ENCODE assay signal across 18 mouse cellular contexts in genomic region chr7:35602766-35603165, GRCm38 (mm10). TPM values are rescaled to one million over a fixed set of nuclear protein-coding genes. Genes with fewer than 3 reads are reported as not detected.
"Had no signal": no experiment of that assay in that cellular context is flagged by ENCODE, and none has a peak within 500 bp of the region (broad histone marks: within the 10 kb centered on the region; RNA-seq: fewer than 3 reads in every experiment).

No protein-coding gene starts in this region.

- H3K4me1 ChIP-seq: neural tube, embryonic 12.5 days; neural tube, embryonic 13.5 days; neural tube, embryonic 15.5 days; stomach, embryonic 15.5 days had no signal

- H3K9ac ChIP-seq: neural tube, embryonic 12.5 days; neural tube, embryonic 13.5 days; neural tube, embryonic 15.5 days; stomach, embryonic 15.5 days had no signal

- H3K4me3 ChIP-seq: neural tube, embryonic 12.5 days; neural tube, embryonic 13.5 days; neural tube, embryonic 15.5 days; stomach, embryonic 15.5 days had no signal

- H3K27me3 ChIP-seq: neural tube, embryonic 12.5 days; neural tube, embryonic 13.5 days; neural tube, embryonic 15.5 days; stomach, embryonic 15.5 days had no signal

- H3K4me2 ChIP-seq: neural tube, embryonic 12.5 days; neural tube, embryonic 13.5 days; neural tube, embryonic 15.5 days; stomach, embryonic 15.5 days had no signal

- H3K27ac ChIP-seq: neural tube, embryonic 12.5 days; neural tube, embryonic 13.5 days; neural tube, embryonic 15.5 days; stomach, embryonic 15.5 days; stomach, postnatal 0 days had no signal

- H3K9me3 ChIP-seq: neural tube, embryonic 12.5 days; neural tube, embryonic 13.5 days; neural tube, embryonic 15.5 days; stomach, embryonic 15.5 days had no signal

- DNase-seq: retina, postnatal 1 day; right cerebral cortex, adult 18-20 months; right cerebral cortex, postnatal 14 days; right cerebral cortex, postnatal 25 days; right cerebral cortex, postnatal 4 days; spleen, adult 18-20 months; thymus, adult 18-20 months; thymus, adult 2 months; thymus, postnatal 14 days; thymus, postnatal 25 days; thymus, postnatal 36 days; thymus, postnatal 4 days had no signal

RNA-seq across cellular contexts. Expression of gene Rgs9bp, which starts 17.4 kb away (rescaled TPM):
- total RNA-seq: neutrophil, adult 5-6 weeks had no signal
